Mouse (Mus musculus): ENCODE data around the gene Prtn3. TPM values are rescaled to one million over a fixed set of nuclear protein-coding genes. Genes with fewer than 3 reads are reported as not detected.

Prtn3 gene
- polyA plus RNA-seq, 1 experiment: not detected

DNA sequence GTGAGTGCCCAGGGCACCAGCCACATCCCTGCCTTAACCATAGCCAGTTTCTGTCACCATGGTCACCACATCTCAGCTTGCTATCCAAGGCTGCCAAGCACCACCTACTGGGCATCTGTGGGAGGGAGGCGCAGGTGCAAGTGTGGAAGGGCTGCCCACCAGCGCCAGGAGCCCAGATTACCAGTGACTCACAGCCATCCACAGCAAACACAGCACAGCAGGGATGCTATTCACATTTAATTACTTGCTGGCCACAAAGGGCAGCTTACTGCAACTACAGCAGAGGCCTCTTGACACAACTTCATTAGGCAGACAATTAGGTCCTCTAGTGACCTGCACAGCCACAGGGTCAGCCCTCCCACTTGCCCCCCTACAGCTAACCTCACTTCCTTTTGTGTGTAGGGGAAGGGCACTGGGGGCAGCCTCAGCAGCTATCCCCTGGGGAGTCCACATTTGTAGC is 26.7 kb downstream of the Prtn3 start:
- H3K27ac ChIP-seq (ENCODE audit: insufficient read depth, low read length): no peak overlapping the region
- H3K4me3 ChIP-seq (ENCODE audit: insufficient read depth, low read length): no peak overlapping the region
- H3K4me1 ChIP-seq (ENCODE audit: control insufficient read depth, insufficient read depth, low read length): no peaks in the 10 kb centered on the region
- TF ChIP-seq CTCF (IDR thresholded peaks at IDR 0.05; ENCODE audit: borderline replicate concordance, insufficient read depth, low read length) (peak; percentile 36; the same call in 1 of the 2 replicates), POLR2A (IDR thresholded peaks at IDR 0.05; ENCODE audit: low read depth, low read length) (no peak)

DNA sequence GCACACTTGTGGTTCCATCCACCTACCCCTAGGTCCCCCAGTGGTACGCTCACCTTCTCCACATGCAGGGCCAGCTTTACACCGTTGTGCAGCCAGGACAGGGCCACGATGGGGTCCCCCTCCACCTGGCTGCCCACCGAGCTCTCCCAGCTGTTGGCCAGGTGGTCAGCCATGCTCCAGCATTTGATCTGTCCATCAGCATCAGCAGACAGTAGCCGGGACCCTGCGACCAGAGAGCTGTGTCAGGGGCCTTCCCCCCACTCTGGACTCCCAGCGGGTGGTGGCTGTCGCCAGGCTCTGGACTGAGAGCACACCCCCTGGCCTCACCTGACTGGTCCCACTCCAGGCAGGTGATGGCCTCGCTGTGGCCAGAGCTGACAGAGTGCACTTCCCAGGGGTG is 32.4 kb downstream of the Prtn3 start:
- TF ChIP-seq POLR2A (IDR thresholded peaks at IDR 0.05; ENCODE audit: low read depth, low read length): no peak
- no peak for TF ChIP-seq CTCF (IDR thresholded peaks at IDR 0.05; ENCODE audit: borderline replicate concordance, insufficient read depth, low read length)
- Histone ChIP-seq H3K4me3 (ENCODE audit: insufficient read depth, low read length) (no peak overlapping the region), H3K4me1 (ENCODE audit: control insufficient read depth, insufficient read depth, low read length) (0 out of 2 replicates have a peak, but pooled peaks cover 4% of the 10 kb centered on the region), H3K27ac (ENCODE audit: insufficient read depth, low read length) (no peak overlapping the region)

DNA sequence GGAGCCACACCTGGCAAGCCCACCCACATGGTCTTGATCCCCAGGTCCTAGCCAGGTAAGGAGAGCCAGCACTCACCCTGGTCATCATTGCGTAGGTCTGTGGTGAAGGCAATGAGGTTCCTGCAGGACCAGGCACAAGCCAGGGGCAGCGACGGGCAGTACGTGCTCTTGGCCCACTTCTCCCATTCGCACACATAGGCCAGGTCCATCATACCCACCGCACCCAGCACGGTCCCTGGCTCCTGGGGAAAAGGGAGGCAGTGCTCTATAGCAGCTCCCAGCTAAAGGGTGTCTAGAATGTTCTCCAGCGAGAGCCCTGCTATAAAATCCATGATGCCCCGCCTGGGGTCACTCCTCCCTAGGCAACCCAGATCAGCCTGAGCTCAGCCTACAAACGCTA is 33.1 kb downstream of the Prtn3 start:
- TF ChIP-seq CTCF (IDR thresholded peaks at IDR 0.05; ENCODE audit: borderline replicate concordance, insufficient read depth, low read length): no peak
- no peak for TF ChIP-seq POLR2A (IDR thresholded peaks at IDR 0.05; ENCODE audit: low read depth, low read length)
- 0 out of 2 replicates have a peak, but pooled peaks cover 4% of the 10 kb centered on the region for H3K4me1 ChIP-seq (ENCODE audit: control insufficient read depth, insufficient read depth, low read length)
- no peak overlapping the region for H3K27ac ChIP-seq (ENCODE audit: insufficient read depth, low read length)
- no peak overlapping the region for H3K4me3 ChIP-seq (ENCODE audit: insufficient read depth, low read length)

DNA sequence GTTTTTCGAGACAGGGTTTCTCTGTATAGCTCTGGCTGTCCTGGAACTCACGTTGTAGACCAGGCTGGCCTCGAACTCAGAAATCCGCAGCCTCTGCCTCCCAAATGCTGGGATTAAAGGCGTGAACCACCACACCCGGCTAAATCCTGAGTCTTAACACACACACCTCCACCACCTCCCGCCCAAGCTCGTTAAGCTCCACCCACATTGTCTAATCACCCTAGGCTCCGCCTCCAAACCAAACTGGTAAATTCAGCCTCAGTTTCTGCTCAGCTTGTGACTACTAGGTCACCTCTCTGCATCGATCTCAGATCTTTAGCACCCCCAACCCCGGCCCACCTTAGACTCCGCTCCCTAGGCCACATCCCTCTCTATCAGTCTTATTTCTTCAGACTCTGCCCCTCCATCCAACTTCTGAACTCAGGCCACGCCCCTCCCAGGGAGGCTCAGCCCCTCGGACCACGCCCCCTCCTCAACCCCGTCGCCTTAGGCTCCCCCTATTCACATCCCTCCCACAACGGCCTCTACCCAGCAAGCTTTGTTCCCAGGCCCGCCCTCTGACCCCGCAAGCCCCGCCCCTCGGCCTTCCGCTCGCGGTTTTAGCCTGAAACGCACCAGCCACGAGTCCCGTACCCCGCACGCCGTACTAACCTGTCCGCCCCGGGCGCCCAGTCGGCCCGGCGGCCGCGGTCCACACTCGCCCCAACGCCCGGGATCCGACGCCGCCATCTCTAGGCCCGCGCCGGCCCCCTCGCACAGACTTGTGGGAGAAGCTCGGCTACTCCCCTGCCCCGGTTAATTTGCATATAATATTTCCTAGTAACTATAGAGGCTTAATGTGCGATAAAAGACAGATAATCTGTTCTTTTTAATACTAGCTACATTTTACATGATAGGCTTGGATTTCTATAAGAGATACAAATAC is 34.2 kb downstream of the Prtn3 start, which contains the start of gene Med16:
Gene Med16 (minus strand): TSS at position 757 of the 925 bp plus-strand sequence.
- Histone ChIP-seq H3K27ac (ENCODE audit: insufficient read depth, low read length) (peak within 1 kb of the TSS; percentile 94), H3K4me1 (ENCODE audit: control insufficient read depth, insufficient read depth, low read length) (0 out of 2 replicates have a peak, but pooled peaks cover 4% of the 10 kb centered on the region), H3K4me3 (ENCODE audit: insufficient read depth, low read length) (peak within 1 kb of the TSS; percentile 74)
- no peak for TF ChIP-seq CTCF (IDR thresholded peaks at IDR 0.05; ENCODE audit: borderline replicate concordance, insufficient read depth, low read length)
- TF ChIP-seq POLR2A (IDR thresholded peaks at IDR 0.05; ENCODE audit: low read depth, low read length): no peak

DNA sequence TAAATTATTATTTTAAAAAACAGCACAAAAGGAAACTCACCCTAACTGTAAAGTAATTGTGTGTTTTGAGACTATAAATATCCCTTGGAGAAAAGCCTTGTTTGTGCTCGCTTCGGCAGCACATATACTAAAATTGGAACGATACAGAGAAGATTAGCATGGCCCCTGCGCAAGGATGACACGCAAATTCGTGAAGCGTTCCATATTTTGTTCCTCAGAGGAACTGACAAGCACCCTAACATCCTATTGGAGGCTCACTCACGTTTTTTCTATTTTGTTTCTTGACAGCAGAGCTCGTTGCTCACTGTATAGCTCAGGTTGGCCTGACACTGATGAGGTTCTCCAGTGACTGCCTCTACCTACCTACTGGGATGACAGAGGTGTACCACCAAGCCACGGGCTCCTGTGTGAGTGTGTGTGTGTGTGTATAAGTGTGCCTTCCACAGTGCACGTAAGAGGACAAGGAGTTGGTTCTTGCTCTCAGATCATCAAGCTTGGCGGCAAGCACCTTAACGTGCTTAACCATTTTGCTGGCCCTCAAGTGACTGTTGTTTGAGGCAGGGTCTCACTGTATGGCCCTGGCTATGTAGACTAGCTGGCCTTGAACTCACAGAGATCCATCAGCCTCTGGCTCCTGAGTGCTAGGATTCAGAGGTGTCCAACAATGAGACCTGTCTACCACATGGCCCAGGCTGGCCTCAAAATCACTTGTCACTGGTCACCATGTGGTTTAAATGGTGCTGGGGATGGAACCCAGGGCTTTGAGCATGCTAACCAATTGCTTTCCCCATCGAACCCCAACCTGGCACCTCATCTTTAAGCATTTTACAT is 35.0 kb downstream of the Prtn3 start:
- Histone ChIP-seq H3K4me3 (ENCODE audit: insufficient read depth, low read length) (no peak overlapping the region), H3K4me1 (ENCODE audit: control insufficient read depth, insufficient read depth, low read length) (0 out of 2 replicates have a peak, but pooled peaks cover 4% of the 10 kb centered on the region), H3K27ac (ENCODE audit: insufficient read depth, low read length) (no peak overlapping the region)
- TF ChIP-seq CTCF (IDR thresholded peaks at IDR 0.05; ENCODE audit: borderline replicate concordance, insufficient read depth, low read length) (no peak), POLR2A (IDR thresholded peaks at IDR 0.05; ENCODE audit: low read depth, low read length) (peak; percentile 12; the same call in 1 of the 2 replicates)

DNA sequence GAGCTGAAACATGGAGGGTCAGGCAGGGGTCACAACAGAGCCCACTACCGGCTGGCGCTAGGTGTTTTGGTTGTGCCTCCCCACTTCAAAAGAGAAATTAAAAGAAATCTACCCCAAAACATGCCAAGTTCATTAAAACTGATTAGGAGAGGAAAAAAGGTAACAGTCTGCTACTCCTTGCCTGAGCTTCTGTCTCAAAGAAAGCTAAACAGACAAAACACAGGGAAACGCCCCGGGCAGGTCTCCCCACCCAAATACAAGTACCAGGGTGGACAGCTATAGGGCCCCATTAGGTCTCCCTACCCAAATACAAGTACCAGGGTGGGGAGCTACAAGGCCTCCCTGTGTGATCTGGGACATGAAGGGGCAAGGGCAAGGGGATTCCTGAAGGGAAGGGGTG is 36.3 kb downstream of the Prtn3 start, which contains the start of gene Gm26602:
Gene Gm26602 (plus strand): TSS at position 301 of the 400 bp plus-strand sequence.
- Histone ChIP-seq H3K4me3 (ENCODE audit: insufficient read depth, low read length) (no peak within 1 kb of the TSS), H3K4me1 (ENCODE audit: control insufficient read depth, insufficient read depth, low read length) (peaks cover 4% of the 10 kb centered on the region; the same call in 1 of the 2 replicates), H3K27ac (ENCODE audit: insufficient read depth, low read length) (no peak within 1 kb of the TSS)
- TF ChIP-seq CTCF (IDR thresholded peaks at IDR 0.05; ENCODE audit: borderline replicate concordance, insufficient read depth, low read length): no peak
- TF ChIP-seq POLR2A (IDR thresholded peaks at IDR 0.05; ENCODE audit: low read depth, low read length): no peak

DNA sequence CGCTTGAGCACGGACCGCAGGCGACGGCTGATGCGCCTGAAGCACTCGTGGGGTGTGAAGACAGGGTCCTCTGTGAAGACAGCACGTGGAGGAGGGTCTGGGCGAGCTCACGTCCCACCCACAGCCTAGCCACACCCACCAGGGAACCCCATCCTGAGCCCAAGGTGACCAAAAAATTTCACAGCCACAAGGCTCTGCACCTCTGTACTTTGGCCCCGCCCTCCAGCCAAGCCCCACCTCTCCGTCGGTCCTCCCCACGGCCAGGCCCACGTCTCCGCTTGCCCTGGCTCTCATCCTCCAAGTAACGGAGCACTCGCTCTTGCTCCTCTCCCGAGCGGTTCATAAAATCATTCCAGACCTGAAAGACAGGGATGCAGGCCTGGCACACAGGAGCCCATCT is 38.1 kb downstream of the Prtn3 start:
- TF ChIP-seq CTCF (IDR thresholded peaks at IDR 0.05; ENCODE audit: borderline replicate concordance, insufficient read depth, low read length): no peak
- TF ChIP-seq POLR2A (IDR thresholded peaks at IDR 0.05; ENCODE audit: low read depth, low read length): no peak
- Histone ChIP-seq H3K27ac (ENCODE audit: insufficient read depth, low read length) (no peak overlapping the region), H3K4me3 (ENCODE audit: insufficient read depth, low read length) (no peak overlapping the region), H3K4me1 (ENCODE audit: control insufficient read depth, insufficient read depth, low read length) (peaks cover 4% of the 10 kb centered on the region; the same call in 1 of the 2 replicates)

DNA sequence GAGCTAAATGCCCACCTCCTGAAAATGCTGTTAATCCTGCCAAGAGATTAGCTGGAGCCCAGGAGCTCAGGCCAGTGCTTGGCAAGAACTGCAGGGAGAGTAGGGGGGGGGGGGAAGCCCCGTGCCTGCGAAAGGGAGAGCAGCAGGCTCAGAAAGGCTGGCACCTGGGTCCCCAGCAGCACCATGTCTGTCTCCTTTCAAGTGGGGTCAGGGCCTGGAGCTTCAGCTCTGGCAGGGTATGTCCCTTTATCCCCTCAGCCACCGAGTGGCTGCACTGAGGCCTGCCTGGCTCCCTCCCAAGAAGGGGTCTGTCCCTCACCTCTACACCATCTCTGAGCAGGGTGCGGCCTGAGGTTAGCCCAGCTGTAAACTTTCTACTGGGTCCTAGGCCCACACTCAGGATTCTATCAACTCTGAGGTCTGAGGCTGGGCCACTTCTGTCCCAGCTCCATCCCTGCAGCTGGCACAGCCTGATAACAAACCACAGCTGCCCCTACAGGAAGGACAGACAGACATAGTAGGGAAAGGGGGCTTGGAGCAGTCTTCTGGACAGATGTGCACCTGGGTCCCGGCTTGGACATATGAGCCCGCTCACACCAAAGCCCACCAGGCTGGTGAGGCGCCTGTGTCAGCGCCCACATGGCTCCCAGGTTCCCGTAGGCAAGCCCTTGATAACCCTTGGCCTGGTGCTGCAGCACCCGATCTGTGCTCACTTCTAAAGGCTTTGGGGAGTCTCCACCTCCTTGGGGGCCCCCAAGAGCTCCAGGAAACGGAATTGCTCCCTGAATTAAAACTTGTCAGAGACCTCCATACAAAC is 40.1 kb downstream of the Prtn3 start:
- no peak for TF ChIP-seq POLR2A (IDR thresholded peaks at IDR 0.05; ENCODE audit: low read depth, low read length)
- TF ChIP-seq CTCF (IDR thresholded peaks at IDR 0.05; ENCODE audit: borderline replicate concordance, insufficient read depth, low read length): no peak
- Histone ChIP-seq H3K4me1 (ENCODE audit: control insufficient read depth, insufficient read depth, low read length) (peaks cover 2% of the 10 kb centered on the region; the same call in 1 of the 2 replicates), H3K27ac (ENCODE audit: insufficient read depth, low read length) (no peak overlapping the region), H3K4me3 (ENCODE audit: insufficient read depth, low read length) (no peak overlapping the region)

Measured in embryonic fibroblast, embryonic 13.5 days (primary cell).